Mouse (Mus musculus): ENCODE data around the gene Klf1.
"Not testable (repeated sequence)": the region's sequence is repeated elsewhere in the genome, so short reads cannot be mapped to it uniquely, and the experiment has no call there.

Gene Klf1

GRCm38 (mm10) chr8:84907493-84907892 lies 5.8 kb downstream of the Klf1 start:
- DNase-seq (ENCODE audit: low spot score in 2 of 2): no peak

GRCm38 (mm10) chr8:84907979-84908378 lies 6.3 kb downstream of the Klf1 start:
- DNase-seq (ENCODE audit: low spot score in 2 of 2): not testable (repeated sequence)

- DNase-seq (ENCODE audit: low spot score in 2 of 2): peak; percentile 92 to 95
Observed at GRCm38 (mm10) chr8:84908421-84909161, 6.9 kb downstream of the Klf1 start, which contains the start of gene Dnase2a. TSS of gene Dnase2a (plus strand) at chr8:84908560.

- no peak for DNase-seq (ENCODE audit: low spot score in 2 of 2)
Observed at GRCm38 (mm10) chr8:84909162-84909767, 7.5 kb downstream of the Klf1 start.

- DNase-seq (ENCODE audit: low spot score in 2 of 2): no peak
Observed at GRCm38 (mm10) chr8:84909949-84910348, 8.2 kb downstream of the Klf1 start.

- DNase-seq (ENCODE audit: low spot score in 2 of 2): no peak
Observed at GRCm38 (mm10) chr8:84910551-84910950, 8.8 kb downstream of the Klf1 start.

- DNase-seq (ENCODE audit: low spot score in 2 of 2): no peak
Observed at GRCm38 (mm10) chr8:84911854-84912253, 10.1 kb downstream of the Klf1 start.

- DNase-seq (ENCODE audit: low spot score in 2 of 2): no peak
Observed at GRCm38 (mm10) chr8:84912391-84912790, 10.7 kb downstream of the Klf1 start.

GRCm38 (mm10) chr8:84912895-84913501 lies 11.3 kb downstream of the Klf1 start:
- DNase-seq (ENCODE audit: low spot score in 2 of 2): peak; percentile 66 to 70

GRCm38 (mm10) chr8:84913502-84913900 lies 11.8 kb downstream of the Klf1 start:
- DNase-seq (ENCODE audit: low spot score in 2 of 2): no peak

GRCm38 (mm10) chr8:84913960-84914359 lies 12.2 kb downstream of the Klf1 start:
- no peak for DNase-seq (ENCODE audit: low spot score in 2 of 2)

GRCm38 (mm10) chr8:84915269-84915668 lies 13.5 kb downstream of the Klf1 start:
- DNase-seq (ENCODE audit: low spot score in 2 of 2): no peak

GRCm38 (mm10) chr8:84917781-84918180 lies 16.1 kb downstream of the Klf1 start:
- no peak for DNase-seq (ENCODE audit: low spot score in 2 of 2)

- DNase-seq (ENCODE audit: low spot score in 2 of 2): no peak
Observed at GRCm38 (mm10) chr8:84918646-84919045, 16.9 kb downstream of the Klf1 start.

GRCm38 (mm10) chr8:84921596-84921995 lies 19.9 kb downstream of the Klf1 start:
- DNase-seq (ENCODE audit: low spot score in 2 of 2): no peak

GRCm38 (mm10) chr8:84925557-84925956 lies 23.8 kb downstream of the Klf1 start:
- no peak for DNase-seq (ENCODE audit: low spot score in 2 of 2)

- DNase-seq (ENCODE audit: low spot score in 2 of 2): no peak
Observed at GRCm38 (mm10) chr8:84927513-84927912, 25.8 kb downstream of the Klf1 start.

- DNase-seq (ENCODE audit: low spot score in 2 of 2): peak in 1 of 2 experiments; percentile 57
Observed at GRCm38 (mm10) chr8:84928456-84929306, 27.0 kb downstream of the Klf1 start.

- DNase-seq (ENCODE audit: low spot score in 2 of 2): no peak
Observed at GRCm38 (mm10) chr8:84930582-84930981, 28.9 kb downstream of the Klf1 start.

GRCm38 (mm10) chr8:84933767-84934559 lies 32.2 kb downstream of the Klf1 start:
- no peak for DNase-seq (ENCODE audit: low spot score in 2 of 2)

GRCm38 (mm10) chr8:84934860-84935259 lies 33.1 kb downstream of the Klf1 start:
- DNase-seq (ENCODE audit: low spot score in 2 of 2): no peak
